Mouse (Mus musculus) urinary bladder, adult 2 months (tissue): ENCODE measurements around the gene Tnfrsf12a. TPM values are rescaled to one million over a fixed set of nuclear protein-coding genes. Genes with fewer than 3 reads are reported as not detected.

Source experiments
- DNase-seq: peaks from one replicate; pipeline ENCODE4 v3.0.0; 2022; ENCODE audit warnings: low spot score
- polyA plus RNA-seq: library from polyadenylated mRNA; depleted of rRNA; stranded (reverse); fragments of >200 nt; gene quantifications from 2 replicates; pipeline ENCODE4 v1.2.3, GENCODE M21; 2012

Gene Tnfrsf12a
- polyA plus RNA-seq, 1 experiment: 26.7 TPM

DNA sequence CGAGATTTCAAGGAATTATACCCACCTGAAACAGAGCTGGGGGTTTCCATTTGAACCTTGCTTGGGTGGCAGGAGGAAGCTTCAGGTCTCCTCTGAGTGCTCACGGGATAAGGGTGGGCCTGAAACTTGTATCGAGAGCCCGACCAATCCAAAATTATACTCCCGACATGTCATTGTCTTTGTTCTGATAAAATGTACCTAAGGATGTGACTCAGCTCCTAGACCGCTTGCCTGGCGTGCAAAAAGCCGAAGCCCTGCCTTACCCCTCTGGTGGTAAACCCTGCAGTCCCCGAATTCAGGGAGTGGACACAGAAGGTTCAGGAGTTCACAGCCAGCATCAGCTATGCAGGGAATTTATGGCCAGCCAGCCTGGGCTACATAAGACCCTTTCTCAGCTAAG is 3.1 kb upstream of the Tnfrsf12a start:
- no peak for DNase-seq

DNA sequence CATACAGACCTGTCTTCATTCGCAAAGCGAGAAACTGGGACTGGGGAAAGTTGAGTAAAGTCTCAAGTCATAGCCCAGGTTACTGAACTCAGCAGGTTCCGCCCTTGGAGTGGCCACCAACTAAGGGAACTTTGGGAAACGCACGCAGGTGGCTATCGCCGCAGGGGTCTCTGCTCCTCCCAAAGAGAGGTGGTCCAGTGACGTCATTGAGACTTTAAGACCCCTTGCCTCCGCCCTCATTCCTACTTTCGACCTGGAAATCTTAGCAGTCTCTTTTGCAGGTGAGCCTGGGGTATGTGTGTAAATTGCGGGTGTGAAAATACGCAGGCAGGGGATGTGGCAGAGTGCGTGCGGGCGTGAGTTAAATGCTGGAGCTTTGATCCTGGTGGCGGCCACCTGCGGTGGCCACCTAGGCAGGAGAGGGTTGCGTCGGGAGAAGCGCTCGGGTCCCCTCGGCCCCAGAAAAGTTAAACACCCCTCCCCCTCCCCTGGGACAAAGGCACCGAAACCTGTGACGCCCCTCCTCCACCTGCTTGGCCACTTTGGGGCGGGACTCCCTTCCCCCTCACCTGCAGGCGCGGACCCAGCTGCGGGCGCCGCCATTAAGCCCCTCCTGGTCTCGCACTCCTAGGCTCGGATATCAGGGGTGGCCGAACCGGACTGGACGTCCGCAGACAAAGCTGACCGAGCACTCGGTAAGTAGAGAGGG is 2.0 kb upstream of the Tnfrsf12a start, which contains the start of gene Cldn6:
Gene Cldn6 (plus strand): TSS at position 123 of the 709 bp plus-strand sequence.
- DNase-seq: no peak

- peak; percentile 62 for DNase-seq
These were observed 716 bp downstream of the Tnfrsf12a start for GRCm38 (mm10) chr17:23676473-23677031.

GRCm38 (mm10) chr17:23675564-23676281 is 1.5 kb downstream of the Tnfrsf12a start:
- peak; percentile 58 for DNase-seq

DNA sequence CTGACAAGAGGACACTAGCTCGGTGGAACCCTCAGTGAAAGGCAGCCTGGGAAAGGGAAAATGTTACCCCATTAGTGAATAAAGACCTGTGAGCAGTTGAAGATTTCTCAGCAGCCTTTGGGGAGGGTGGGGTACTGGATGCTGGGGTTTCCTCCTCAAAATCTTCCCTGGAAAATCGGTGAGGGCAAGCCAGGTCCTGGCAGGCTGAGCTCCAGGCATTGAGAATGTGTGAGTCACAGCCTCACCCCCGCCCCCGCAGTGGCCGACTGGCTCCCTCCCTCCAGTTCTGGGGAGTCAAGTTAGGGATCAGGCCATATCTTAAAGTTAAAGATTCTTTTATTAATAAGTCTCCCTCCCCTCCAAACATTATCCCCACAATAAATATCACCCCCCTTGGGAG is 2.1 kb downstream of the Tnfrsf12a start:
- peak; percentile 59 for DNase-seq

DNA sequence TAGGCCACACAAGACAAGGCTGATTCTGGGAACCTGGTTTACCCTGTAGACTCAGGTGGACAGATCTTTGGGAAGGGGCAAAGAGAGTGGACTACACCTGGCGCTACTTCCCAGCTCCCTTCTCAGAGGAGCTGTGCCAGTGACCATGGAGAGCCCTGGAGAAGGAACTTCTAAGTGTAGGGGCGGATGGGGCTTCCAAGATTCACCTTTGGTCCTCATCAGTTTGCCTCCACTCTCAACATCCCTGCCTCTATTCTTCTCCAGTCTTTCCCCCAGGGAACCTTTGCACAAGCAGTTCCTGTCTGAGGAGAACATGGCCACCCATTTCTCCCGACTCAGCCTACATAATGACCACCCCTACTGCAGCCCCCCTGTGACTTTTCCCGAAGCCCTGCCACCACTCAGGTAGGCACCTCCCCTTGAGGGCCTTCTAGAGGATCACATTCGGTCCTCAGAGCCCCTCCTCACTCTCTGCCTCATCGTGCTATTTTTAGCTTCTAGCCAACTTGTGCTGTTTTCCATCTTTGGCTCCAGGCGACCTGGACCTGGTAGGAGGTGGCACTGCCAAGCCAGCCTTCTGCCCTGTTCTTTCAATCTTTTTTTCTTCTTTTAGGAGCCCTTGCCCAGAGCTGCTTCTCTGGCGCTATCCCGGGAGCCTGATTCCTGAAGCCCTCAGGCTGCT is 2.9 kb downstream of the Tnfrsf12a start:
- no peak for DNase-seq

GRCm38 (mm10) chr17:23673424-23674073 is 3.7 kb downstream of the Tnfrsf12a start, which contains the start of the genes Hcfc1r1 and Thoc6:
Gene Hcfc1r1 (plus strand): TSS chr17:23673596.
Gene Thoc6 (minus strand): TSS chr17:23673882.
- DNase-seq: peak; percentile 92

- DNase-seq: no peak
These were observed 4.5 kb downstream of the Tnfrsf12a start for GRCm38 (mm10) chr17:23672761-23673160.

GRCm38 (mm10) chr17:23671519-23671918 is 5.7 kb downstream of the Tnfrsf12a start:
- DNase-seq: no peak

- no peak for DNase-seq
These were observed 6.7 kb downstream of the Tnfrsf12a start for GRCm38 (mm10) chr17:23670516-23671074.

- DNase-seq: no peak
These were observed 11.8 kb downstream of the Tnfrsf12a start for GRCm38 (mm10) chr17:23665511-23665910.

DNA sequence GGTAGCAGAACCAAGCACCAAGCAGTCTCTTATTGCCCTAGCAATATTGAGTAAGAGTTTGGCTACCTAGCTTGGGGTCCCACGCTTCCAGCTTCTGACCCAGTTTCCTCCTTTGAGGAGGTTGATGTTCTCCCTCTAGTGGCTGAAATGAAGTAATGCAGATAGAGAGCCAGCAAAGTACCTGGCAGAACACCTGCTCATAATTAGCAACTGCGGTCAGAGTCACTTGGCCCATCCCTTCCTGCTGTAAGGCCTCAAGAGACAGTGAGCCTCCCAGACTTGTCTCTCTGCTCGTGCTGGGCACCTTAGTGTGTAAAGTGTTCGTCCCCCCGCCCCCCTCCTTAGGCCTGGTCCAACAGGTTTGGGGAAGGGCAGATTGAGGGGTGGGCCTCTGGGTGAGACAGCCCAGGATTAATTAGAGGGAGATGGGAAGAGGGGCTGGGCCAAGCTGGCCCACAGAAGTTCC is 12.7 kb downstream of the Tnfrsf12a start:
- no peak for DNase-seq

DNA sequence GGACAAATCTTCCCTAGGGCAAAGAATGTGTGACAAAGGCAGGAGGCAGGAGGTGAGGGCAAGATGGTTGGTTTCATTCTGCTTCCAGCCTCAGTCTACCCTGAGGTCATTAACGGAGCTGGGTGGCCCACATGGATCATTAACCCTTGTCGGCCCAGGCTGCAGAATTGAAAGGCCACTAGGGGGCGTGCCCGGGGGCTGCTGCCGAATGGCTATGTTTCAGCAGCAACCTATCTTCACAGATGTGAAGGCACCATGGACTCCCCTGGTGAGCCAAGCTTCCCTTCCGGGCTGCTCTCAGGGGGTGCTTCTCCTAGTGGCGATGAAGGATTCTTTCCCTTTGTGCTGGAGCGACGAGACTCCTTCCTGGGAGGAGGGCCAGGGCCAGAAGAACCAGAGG is 15.7 kb downstream of the Tnfrsf12a start:
- no peak for DNase-seq

- DNase-seq: no peak
These were observed 16.4 kb downstream of the Tnfrsf12a start for GRCm38 (mm10) chr17:23660876-23661200.

DNA sequence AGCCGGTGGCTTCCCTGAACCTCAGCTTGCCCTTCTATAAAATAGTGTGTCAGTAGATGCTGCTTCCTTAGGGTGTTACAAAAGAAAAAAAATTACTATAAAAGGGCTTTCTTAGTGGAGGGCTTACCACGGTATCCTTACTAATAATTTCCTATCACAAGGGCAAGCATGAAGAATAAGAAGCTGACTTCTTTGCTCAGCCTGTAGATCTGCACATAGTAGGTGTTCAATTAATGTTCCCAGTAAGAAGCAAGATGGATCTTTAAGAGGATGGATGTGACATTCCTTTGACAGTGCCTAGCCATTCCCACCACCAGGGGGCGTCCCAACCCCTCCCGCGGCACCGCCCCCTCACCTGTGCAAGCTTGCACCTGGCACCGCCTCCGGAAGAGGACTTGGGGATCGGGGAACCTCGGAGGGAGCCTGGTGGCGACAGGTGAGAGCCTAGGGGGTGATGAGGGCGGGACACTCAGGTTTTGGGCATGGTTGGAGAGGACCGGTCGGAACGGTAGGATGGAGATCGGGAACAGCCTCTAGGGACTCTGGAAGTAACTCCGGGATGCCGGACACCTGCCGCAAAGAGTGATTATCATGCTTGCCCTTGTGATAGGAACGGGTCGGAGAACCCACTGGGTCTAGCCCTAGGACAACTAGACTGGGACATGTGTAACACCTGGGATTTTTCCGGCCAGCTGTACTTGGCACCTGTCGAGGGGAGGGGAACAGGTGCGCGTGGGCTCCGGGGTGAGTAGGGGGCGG is 17.0 kb downstream of the Tnfrsf12a start, which contains the start of gene Bicdl2:
Gene Bicdl2 (plus strand): TSS at position 390 of the 759 bp plus-strand sequence.
- peak; percentile 79 for DNase-seq

DNA sequence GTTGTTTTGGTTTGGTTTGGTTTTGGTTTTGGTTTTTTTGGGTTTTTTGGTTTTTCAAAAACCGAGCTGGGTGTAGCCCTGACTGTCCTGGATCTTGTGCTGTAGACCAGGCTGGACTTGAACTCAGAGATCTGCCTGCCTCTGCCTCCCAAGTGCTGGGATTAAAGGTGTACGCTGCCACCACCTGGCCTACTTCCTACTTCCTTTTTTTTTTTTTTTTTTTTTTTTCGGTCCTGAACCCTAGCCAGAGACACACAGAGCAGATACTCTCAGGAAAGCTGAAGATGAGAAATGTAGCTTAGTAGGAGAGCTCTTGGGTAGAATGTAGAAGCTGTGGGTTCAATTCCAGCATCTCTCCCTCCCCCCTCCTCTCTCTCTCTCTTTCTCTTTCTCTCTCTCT is 18.8 kb downstream of the Tnfrsf12a start:
- DNase-seq: no peak

DNA sequence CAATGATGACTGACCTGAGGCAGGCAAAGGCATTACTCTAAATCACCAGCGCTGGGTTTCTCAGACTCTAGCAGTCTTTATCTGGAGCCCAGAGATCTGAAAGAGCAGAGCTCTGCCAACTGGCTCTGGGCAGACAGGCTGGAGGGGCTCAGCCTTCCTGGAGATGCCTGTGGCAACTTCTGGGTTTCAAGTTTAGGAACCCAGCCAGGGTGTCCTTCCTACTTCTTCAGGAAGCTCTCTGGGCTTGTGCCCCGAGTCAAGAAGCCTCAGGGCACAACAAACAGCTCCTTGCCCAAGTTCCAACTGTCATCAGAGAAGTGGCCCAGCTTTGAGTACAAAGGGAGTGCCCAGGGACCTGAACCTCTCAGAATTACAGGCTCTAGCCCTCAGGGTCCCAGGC is 22.9 kb downstream of the Tnfrsf12a start:
- no peak for DNase-seq

GRCm38 (mm10) chr17:23654001-23654400 is 23.3 kb downstream of the Tnfrsf12a start:
- no peak for DNase-seq

DNA sequence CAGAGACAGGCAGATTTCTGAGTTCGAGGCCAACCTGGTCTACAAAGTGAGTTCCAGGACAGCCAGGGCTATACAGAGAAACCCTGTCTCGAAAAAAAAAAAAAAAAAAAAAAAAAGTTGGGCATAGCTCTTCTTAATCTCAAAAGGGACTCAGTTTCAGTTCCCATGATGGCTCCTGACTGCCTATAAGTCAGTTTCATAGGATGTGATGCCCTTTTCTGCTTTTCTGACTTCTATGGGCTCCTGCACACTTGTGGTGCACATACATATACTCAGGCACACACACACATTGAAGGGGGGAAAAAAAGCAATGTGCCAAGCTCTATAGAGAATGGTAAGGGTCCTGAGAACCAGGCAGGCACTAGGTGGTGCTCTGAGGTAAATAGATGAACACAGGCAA is 23.9 kb downstream of the Tnfrsf12a start:
- DNase-seq: no peak

DNA sequence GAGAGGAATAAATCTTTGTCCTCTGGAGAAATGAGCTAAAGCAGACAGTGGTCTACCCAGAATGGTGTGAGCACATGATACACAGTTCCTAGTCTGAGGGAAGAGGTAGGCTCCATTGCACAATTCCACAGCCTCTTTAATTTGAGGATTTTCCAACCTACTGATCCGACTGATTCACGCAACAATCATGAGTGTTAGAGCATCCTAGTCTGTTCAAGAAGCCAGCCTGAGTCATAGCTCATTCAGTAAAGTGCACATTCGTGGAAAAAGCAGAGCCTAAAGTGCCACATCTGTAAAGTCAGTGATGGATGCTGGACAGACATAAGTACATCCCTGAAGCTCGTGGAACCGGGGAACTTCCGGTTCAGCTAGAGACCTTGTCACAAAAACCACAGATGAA is 25.9 kb downstream of the Tnfrsf12a start:
- DNase-seq: no peak
